ENCODE assay signal across 26 mouse cellular contexts in genomic region chr2:85073751-85074150, GRCm38 (mm10). TPM values are rescaled to one million over a fixed set of nuclear protein-coding genes. Genes with fewer than 3 reads are reported as not detected.
"Had no signal": no experiment of that assay in that cellular context is flagged by ENCODE, and none has a peak within 500 bp of the region (broad histone marks: within the 10 kb centered on the region; RNA-seq: fewer than 3 reads in every experiment).

No protein-coding gene starts in this region.

- H3K27me3 ChIP-seq: heart, embryonic 12.5 days; hindbrain, embryonic 12.5 days; kidney, embryonic 15.5 days; limb, embryonic 13.5 days; limb, embryonic 15.5 days had no signal

- H3K4me3 ChIP-seq: gastrocnemius, adult 2 months; heart, embryonic 10.5 days; heart, embryonic 12.5 days; hindbrain, embryonic 10.5 days; hindbrain, embryonic 12.5 days; kidney, embryonic 15.5 days; limb, embryonic 13.5 days; limb, embryonic 15.5 days had no signal

- DNase-seq: gastrocnemius, adult 2 months; gastrocnemius, postnatal 10 days; gastrocnemius, postnatal 25 days; heart, adult 18-20 months; heart, postnatal 10 days; heart, postnatal 4 days; kidney, adult 18-20 months; kidney, adult 8-10 months; kidney, postnatal 14 days; kidney, postnatal 36 days; layer of hippocampus, adult 9-11 months; layer of hippocampus, postnatal 36 days; left cerebral cortex, postnatal 4 days had no signal

- H3K4me2 ChIP-seq: heart, embryonic 12.5 days; hindbrain, embryonic 12.5 days; hindbrain, embryonic 14.5 days; kidney, embryonic 15.5 days; limb, embryonic 13.5 days; limb, embryonic 15.5 days had no signal

- ATAC-seq: hindbrain, embryonic 16.5 days; inflammation-experienced regulatory T-cells, adult 6 months; intestine, embryonic 16.5 days had no signal

- H3K4me1 ChIP-seq: hindbrain, embryonic 12.5 days had no signal

- H3K27ac ChIP-seq: gastrocnemius, adult 2 months; heart, embryonic 10.5 days; hindbrain, embryonic 10.5 days; hindbrain, embryonic 12.5 days; hindbrain, embryonic 14.5 days; kidney, embryonic 15.5 days; kidney, postnatal 0 days; limb, embryonic 13.5 days; limb, embryonic 15.5 days had no signal

- H3K9ac ChIP-seq: heart, embryonic 12.5 days; hindbrain, embryonic 12.5 days; hindbrain, embryonic 14.5 days; kidney, embryonic 15.5 days; limb, embryonic 13.5 days; limb, embryonic 15.5 days had no signal

- H3K9me3 ChIP-seq: heart, embryonic 10.5 days; heart, embryonic 12.5 days; hindbrain, embryonic 10.5 days; hindbrain, embryonic 12.5 days; kidney, embryonic 15.5 days; limb, embryonic 13.5 days; limb, embryonic 15.5 days had no signal

RNA-seq across cellular contexts. Expression of gene P2rx3, which starts 36.5 kb away (rescaled TPM):
- polyA plus RNA-seq: heart, embryonic 14.5 days had no signal
